Mouse (Mus musculus): Measurements from ENCODE around the gene Slc34a2. TPM values are rescaled to one million over a fixed set of nuclear protein-coding genes. Genes with fewer than 3 reads are reported as not detected.

Gene Slc34a2
- polyA plus RNA-seq, 1 experiment from 2014 or later: 0.03 TPM

DNA sequence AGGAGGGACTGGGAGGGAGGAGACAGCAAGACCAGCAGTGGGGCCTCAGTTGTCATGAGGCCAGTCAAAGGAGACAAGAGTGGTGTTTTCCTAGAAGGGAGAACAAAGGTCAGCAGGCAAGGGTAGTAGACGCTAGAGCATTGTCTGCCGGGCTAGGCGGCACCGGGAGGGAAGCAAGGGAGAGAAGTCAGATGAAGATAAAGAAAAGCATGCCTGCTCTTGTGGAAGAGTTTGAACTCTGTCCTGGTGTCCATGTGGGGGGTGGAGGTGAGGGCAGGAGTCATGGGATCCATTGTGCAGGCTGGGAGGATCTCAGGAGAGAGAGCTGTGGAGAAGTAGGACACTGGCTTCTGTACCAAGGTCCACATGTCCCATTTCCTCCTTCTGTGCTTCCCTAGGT, 40.6 kb downstream of the Slc34a2 start:
- Histone ChIP-seq H3K36me3 (replicated peaks) (no peaks in the 10 kb centered on the region), H3K9ac (no peak overlapping the region), H3K4me2 (no peak overlapping the region), H3K27me3 (no peaks in the 10 kb centered on the region), H3K9me3 (replicated peaks) (no peaks in the 10 kb centered on the region), H3K27ac (replicated peaks) (no peak overlapping the region), H3K4me1 (replicated peaks) (peaks cover 3% of the 10 kb centered on the region; the same call in 1 of the 2 replicates), H3K4me3 (replicated peaks) (no peak overlapping the region)
- no peak for ATAC-seq (ENCODE audit: insufficient read depth)
- 32% methylated on average over 4 of the region's 4 CpGs for WGBS (ENCODE audit: insufficient replicate concordance)

DNA sequence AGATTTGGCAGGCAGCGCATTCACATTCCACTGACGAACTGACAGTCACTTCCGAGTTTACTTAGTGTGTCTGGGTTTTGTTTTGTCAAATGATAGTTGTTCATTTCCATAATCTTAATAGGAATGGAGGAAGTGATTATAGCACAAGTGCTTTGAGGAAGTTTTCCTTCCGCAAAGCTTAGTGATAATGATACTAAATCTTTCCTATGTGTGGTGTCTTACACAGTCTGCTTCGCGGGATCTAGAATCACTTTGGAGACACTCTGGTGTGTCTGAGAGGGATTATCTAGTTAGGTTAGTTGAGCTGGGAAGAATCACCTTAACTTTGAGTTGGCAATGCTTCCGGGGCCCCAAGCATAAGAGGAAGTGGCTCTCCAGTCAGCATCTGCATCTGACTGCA, 49.6 kb downstream of the Slc34a2 start:
- H3K4me1 ChIP-seq (replicated peaks): no peaks in the 10 kb centered on the region
- no peak overlapping the region for H3K4me2 ChIP-seq
- H3K36me3 ChIP-seq (replicated peaks): no peaks in the 10 kb centered on the region
- 65% methylated on average over 7 of the region's 7 CpGs for WGBS (ENCODE audit: insufficient replicate concordance)
- no peak for ATAC-seq (ENCODE audit: insufficient read depth)
- H3K27me3 ChIP-seq: no peaks in the 10 kb centered on the region
- no peaks in the 10 kb centered on the region for H3K9me3 ChIP-seq (replicated peaks)
- no peak overlapping the region for H3K27ac ChIP-seq (replicated peaks)
- no peak overlapping the region for H3K9ac ChIP-seq
- no peak overlapping the region for H3K4me3 ChIP-seq (replicated peaks)

DNA sequence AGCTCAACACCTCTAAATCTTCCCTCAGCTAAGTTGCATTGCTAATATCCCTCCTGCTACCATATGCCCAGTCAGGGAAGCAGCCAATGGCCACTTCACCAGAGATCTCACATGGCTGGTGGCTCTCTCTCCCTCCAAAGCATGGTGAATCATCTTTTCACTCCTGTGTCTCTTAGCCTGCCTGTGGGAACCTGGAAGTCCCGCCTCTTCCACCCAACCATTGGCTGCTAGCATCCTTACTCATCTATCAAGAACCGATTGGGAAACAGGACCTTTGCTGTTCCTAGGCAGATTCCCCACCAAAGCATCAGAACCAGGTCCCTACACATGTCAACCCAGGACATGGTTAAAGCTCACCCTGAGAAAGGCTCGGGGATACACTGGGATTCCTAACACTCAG, 53.5 kb downstream of the Slc34a2 start:
- WGBS (ENCODE audit: insufficient replicate concordance): 45% methylated on average over 3 of the region's 3 CpGs
- no peak for ATAC-seq (ENCODE audit: insufficient read depth)

DNA sequence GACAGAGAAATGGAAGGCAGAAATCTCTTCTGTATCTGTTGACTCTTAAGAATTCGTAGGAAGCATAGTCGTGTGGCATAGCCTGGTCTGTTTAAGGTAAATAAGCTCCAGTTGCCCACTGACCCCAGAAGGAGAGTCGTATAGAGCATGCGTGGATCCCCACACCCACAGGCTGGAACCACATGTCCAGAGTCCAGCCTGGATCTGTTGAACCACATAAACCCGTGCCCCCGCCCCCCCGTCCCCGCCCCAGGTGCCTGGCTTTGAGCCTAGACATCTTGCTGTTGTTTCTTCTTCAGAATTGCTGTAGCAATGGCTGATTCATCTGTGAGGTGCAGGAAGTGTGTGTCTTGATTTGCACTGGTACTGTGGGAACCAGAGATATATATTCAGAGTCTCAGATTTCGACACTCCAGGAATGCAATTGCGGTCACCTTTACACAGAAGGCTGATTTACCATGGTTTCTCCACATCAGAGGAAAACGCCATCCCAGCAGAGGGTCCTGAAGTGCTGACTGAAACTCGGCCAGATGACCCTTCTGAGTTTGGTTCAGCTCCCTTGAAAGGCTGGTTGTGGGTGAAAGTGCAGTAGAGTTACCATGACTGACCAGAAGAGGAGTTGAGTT, 64.1 kb downstream of the Slc34a2 start:
- no peak for ATAC-seq (ENCODE audit: insufficient read depth)
- no peak overlapping the region for H3K27ac ChIP-seq (replicated peaks)
- WGBS (ENCODE audit: insufficient replicate concordance): 60% methylated on average over 12 of the region's 12 CpGs

More for the DNA sequence above, 53.5 kb downstream of the Slc34a2 start:
- no peak overlapping the region for H3K4me2 ChIP-seq
- no peaks in the 10 kb centered on the region for H3K4me1 ChIP-seq (replicated peaks)
- no peak overlapping the region for H3K9ac ChIP-seq
- H3K4me3 ChIP-seq (replicated peaks): no peak overlapping the region
- H3K27me3 ChIP-seq: no peaks in the 10 kb centered on the region
- H3K9me3 ChIP-seq (replicated peaks): no peaks in the 10 kb centered on the region
- no peak overlapping the region for H3K27ac ChIP-seq (replicated peaks)
- no peaks in the 10 kb centered on the region for H3K36me3 ChIP-seq (replicated peaks)

DNA sequence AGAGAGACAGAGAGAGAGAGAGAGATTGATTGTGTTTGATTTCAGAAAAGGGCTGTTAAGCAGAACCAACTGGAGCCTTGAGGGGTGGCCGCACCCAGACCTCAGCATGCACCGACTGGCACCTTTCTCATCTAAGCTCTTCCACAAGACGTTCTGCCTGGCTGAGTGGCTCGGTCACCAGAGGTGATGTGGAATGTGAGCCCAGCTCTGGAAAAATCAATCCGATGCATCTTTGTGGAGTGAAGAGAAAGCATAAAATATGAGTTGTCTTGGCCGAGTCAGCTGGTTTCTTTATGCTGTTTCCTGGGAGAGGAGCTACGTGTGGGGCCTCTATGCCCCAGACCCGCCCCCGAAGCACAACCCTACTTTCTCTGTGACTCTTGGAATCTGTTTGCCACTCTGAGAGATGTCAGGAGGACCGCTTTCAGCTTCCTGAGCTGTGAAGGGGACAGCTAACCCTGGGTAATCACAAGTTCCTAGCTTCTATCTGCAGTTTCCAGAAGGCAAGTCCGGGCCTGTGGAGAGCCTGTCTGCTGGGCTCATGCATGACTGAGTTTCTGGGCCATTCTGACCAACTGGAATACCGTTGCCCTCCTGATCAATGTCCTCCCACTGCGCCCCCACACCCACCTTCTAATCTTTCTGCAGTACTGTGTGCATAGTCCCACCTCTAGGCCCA, 66.4 kb downstream of the Slc34a2 start:
- Histone ChIP-seq H3K9me3 (replicated peaks) (no peaks in the 10 kb centered on the region), H3K9ac (no peak overlapping the region), H3K27ac (replicated peaks) (no peak overlapping the region), H3K4me3 (replicated peaks) (no peak overlapping the region), H3K27me3 (no peaks in the 10 kb centered on the region), H3K36me3 (replicated peaks) (no peaks in the 10 kb centered on the region), H3K4me2 (no peak overlapping the region), H3K4me1 (replicated peaks) (no peaks in the 10 kb centered on the region)
- ATAC-seq (ENCODE audit: insufficient read depth): no peak
- WGBS (ENCODE audit: insufficient replicate concordance): 65% methylated on average over 13 of the region's 13 CpGs

More for the DNA sequence above, 64.1 kb downstream of the Slc34a2 start:
- H3K27me3 ChIP-seq: no peaks in the 10 kb centered on the region
- no peaks in the 10 kb centered on the region for H3K9me3 ChIP-seq (replicated peaks)
- H3K4me3 ChIP-seq (replicated peaks): no peak overlapping the region
- no peaks in the 10 kb centered on the region for H3K4me1 ChIP-seq (replicated peaks)
- no peaks in the 10 kb centered on the region for H3K36me3 ChIP-seq (replicated peaks)
- H3K4me2 ChIP-seq: no peak overlapping the region
- H3K9ac ChIP-seq: no peak overlapping the region

DNA sequence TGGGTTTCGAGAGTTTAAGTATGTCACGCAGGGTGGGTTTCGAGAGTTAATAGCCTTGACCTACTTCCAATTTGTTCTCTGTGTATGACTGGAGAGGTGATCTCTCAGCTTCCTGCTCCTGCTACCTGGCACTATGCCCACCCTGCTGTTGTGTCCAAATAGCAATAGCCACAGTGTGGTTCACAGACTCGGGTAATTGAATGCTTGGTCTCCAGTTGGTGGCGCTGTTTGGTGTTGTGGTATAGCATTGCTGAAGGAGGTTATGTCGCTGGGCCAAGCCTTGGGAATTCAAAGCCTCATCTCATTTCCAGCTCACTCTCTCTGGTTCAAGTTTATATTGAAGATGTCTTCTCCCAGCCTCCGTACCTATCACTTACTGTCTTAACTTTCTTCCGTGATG, 67.8 kb downstream of the Slc34a2 start:
- no peak for ATAC-seq (ENCODE audit: insufficient read depth)
- Histone ChIP-seq H3K4me2 (no peak overlapping the region), H3K4me1 (replicated peaks) (no peaks in the 10 kb centered on the region), H3K36me3 (replicated peaks) (no peaks in the 10 kb centered on the region), H3K4me3 (replicated peaks) (no peak overlapping the region), H3K27ac (replicated peaks) (no peak overlapping the region), H3K9me3 (replicated peaks) (no peaks in the 10 kb centered on the region), H3K27me3 (no peaks in the 10 kb centered on the region), H3K9ac (no peak overlapping the region)
- 65% methylated on average over 8 of the region's 8 CpGs for WGBS (ENCODE audit: insufficient replicate concordance)

DNA sequence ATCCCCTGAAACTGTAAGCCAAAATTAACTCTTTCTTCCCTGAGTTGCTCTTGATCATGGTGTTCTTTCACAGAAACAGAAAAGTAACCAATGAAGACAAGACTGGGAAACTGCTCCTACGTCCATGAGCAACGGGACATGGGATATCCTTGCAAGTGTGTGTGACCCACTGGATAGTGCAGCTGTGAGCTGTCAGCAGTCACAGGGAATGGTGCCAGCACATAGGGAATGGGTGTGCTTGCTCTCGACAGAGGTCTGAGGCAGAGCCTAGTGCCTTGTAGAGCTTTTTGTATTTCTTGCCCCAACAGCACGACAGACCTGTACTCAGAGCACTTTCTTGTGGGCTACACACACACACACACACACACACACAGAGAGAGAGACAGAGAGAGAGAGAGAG, 68.2 kb downstream of the Slc34a2 start:
- Histone ChIP-seq H3K4me2 (no peak overlapping the region), H3K9me3 (replicated peaks) (no peaks in the 10 kb centered on the region), H3K27me3 (no peaks in the 10 kb centered on the region), H3K4me3 (replicated peaks) (no peak overlapping the region), H3K36me3 (replicated peaks) (no peaks in the 10 kb centered on the region), H3K9ac (no peak overlapping the region), H3K27ac (replicated peaks) (no peak overlapping the region), H3K4me1 (replicated peaks) (no peaks in the 10 kb centered on the region)
- no peak for ATAC-seq (ENCODE audit: insufficient read depth)
- 63% methylated on average over 4 of the region's 4 CpGs for WGBS (ENCODE audit: insufficient replicate concordance)

DNA sequence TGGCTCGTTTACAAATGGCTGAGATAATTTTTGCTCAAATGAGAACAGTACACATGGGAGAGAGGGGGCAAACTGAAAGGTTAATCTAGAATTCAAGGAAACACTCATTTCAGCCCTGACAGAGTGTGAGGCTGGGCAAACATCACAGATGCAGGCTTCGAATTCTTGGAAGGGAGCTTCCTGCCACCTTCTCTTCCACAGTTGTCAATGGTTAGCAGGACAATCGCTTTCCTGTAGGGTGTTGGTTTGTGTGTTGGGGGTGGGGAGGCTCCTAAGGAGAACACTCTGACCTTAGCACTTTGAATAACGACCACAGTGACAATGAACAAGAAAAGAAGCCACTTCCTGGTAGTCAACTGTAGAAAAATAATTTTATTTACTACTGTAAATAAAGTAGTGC, 68.8 kb downstream of the Slc34a2 start:
- H3K4me2 ChIP-seq: no peak overlapping the region
- no peak overlapping the region for H3K4me3 ChIP-seq (replicated peaks)
- H3K4me1 ChIP-seq (replicated peaks): no peaks in the 10 kb centered on the region
- H3K27ac ChIP-seq (replicated peaks): no peak overlapping the region
- WGBS (ENCODE audit: insufficient replicate concordance): 16% methylated on average over 4 of the region's 4 CpGs
- no peaks in the 10 kb centered on the region for H3K36me3 ChIP-seq (replicated peaks)
- no peaks in the 10 kb centered on the region for H3K9me3 ChIP-seq (replicated peaks)
- no peaks in the 10 kb centered on the region for H3K27me3 ChIP-seq
- no peak for ATAC-seq (ENCODE audit: insufficient read depth)
- H3K9ac ChIP-seq: no peak overlapping the region

DNA sequence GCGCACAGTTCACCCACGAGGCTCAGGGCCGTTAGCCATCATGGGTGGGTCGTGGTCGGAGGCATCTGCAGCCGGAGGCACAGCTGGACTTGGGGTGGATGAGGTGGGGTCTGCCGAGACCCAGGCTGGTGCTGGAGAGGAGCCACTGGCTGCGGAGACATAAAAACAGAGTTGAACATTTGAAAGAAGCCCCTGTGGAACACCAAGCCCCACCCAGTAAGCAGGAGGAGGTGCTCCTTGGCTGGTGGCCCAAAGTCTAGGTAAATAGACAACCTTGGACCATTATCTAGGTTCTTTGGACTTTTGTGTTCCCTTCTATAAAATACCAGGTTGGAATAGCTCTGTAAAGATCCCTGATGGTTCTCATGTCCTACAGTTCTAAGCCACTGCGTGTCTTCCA, 70.1 kb downstream of the Slc34a2 start:
- no peak overlapping the region for H3K4me2 ChIP-seq
- no peak for ATAC-seq (ENCODE audit: insufficient read depth)
- no peak overlapping the region for H3K9ac ChIP-seq
- H3K9me3 ChIP-seq (replicated peaks): peaks cover 3% of the 10 kb centered on the region; the same call in 1 of the 2 replicates
- WGBS (ENCODE audit: insufficient replicate concordance): 62% methylated on average over 9 of the region's 9 CpGs
- no peaks in the 10 kb centered on the region for H3K4me1 ChIP-seq (replicated peaks)
- H3K36me3 ChIP-seq (replicated peaks): no peaks in the 10 kb centered on the region
- H3K27me3 ChIP-seq: no peaks in the 10 kb centered on the region
- H3K27ac ChIP-seq (replicated peaks): no peak overlapping the region
- H3K4me3 ChIP-seq (replicated peaks): no peak overlapping the region

DNA sequence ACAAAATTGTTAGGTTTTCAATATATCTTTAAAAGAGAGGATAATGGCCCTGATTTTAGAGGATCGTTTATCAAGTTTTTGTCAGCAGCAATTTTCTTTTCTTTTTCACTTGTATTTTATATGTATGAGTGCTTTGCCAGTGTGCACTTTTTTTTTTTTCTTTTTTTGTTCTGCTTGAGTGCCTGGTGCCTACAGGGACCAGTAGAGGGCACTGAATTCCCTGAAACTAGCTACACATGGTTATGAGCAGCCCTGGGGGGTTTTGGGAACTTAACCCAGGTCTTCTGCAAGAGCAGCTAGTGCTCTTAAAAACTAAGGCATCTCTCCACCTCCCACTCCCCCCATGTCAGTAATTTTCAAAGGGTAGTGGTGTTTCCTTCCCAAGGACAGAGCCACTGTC, 70.8 kb downstream of the Slc34a2 start:
- Histone ChIP-seq H3K4me3 (replicated peaks) (no peak overlapping the region), H3K4me1 (replicated peaks) (no peaks in the 10 kb centered on the region), H3K36me3 (replicated peaks) (no peaks in the 10 kb centered on the region), H3K27me3 (no peaks in the 10 kb centered on the region), H3K9ac (no peak overlapping the region), H3K9me3 (replicated peaks) (peaks cover 5% of the 10 kb centered on the region; the same call in 1 of the 2 replicates), H3K27ac (replicated peaks) (no peak overlapping the region), H3K4me2 (no peak overlapping the region)
- WGBS (ENCODE audit: insufficient replicate concordance): 60% methylated on average over 1 of the region's 1 CpGs
- ATAC-seq (ENCODE audit: insufficient read depth): no peak

DNA sequence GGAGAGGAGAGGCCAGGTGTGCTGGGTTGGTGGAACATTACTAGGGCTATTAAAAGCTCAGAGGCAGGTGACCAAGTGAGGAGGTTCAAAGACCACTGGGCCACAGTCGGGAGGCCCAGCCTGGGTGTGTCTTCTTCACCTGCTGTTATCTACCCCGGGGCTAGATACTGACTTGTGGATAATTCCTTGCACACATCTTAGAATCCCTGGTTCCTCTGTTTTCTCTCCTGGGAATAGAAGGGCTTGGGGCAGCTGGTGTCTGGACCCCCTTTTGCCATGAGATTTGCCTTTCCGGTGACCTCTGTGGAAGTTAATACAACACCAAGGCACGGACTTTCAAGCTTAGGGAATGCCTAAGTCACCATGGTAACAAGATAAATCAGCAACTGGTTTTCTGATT, 72.3 kb downstream of the Slc34a2 start:
- 53% methylated on average over 4 of the region's 4 CpGs for WGBS (ENCODE audit: insufficient replicate concordance)
- H3K27ac ChIP-seq (replicated peaks): no peak overlapping the region
- H3K27me3 ChIP-seq: no peaks in the 10 kb centered on the region
- H3K36me3 ChIP-seq (replicated peaks): no peaks in the 10 kb centered on the region
- peaks cover 5% of the 10 kb centered on the region; the same call in 1 of the 2 replicates for H3K9me3 ChIP-seq (replicated peaks)
- no peak overlapping the region for H3K9ac ChIP-seq
- no peak overlapping the region for H3K4me3 ChIP-seq (replicated peaks)
- no peaks in the 10 kb centered on the region for H3K4me1 ChIP-seq (replicated peaks)
- no peak for ATAC-seq (ENCODE audit: insufficient read depth)
- no peak overlapping the region for H3K4me2 ChIP-seq

DNA sequence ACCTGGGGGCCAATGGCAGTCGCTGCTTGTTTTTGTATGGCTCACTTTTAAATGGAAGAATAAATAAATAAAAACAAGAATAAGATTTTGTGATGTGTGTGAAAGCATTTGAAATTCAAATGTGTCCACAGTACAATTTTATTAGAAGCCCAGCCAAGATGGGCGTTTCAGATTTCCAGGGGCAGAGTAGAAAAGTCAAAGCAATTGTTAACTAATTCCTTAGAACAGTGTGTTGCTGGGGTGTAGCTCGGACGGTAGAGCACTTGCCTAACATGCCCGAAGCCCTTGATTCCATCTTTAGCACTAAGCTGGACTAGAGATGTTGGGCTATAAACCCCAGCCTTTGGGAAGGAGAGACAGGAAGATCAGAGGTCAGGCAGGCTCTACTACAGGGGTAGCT, 73.2 kb downstream of the Slc34a2 start:
- H3K9ac ChIP-seq: no peak overlapping the region
- peaks cover 5% of the 10 kb centered on the region; the same call in 1 of the 2 replicates for H3K9me3 ChIP-seq (replicated peaks)
- H3K4me3 ChIP-seq (replicated peaks): no peak overlapping the region
- no peaks in the 10 kb centered on the region for H3K4me1 ChIP-seq (replicated peaks)
- H3K36me3 ChIP-seq (replicated peaks): no peaks in the 10 kb centered on the region
- H3K27me3 ChIP-seq: no peaks in the 10 kb centered on the region
- WGBS (ENCODE audit: insufficient replicate concordance): 55% methylated on average over 5 of the region's 5 CpGs
- no peak overlapping the region for H3K4me2 ChIP-seq
- ATAC-seq (ENCODE audit: insufficient read depth): no peak
- H3K27ac ChIP-seq (replicated peaks): no peak overlapping the region
